Mouse (Mus musculus) liver, embryonic 16.5 days (tissue): ENCODE measurements at regions not wholly inside any gene's neighbourhood (a gene's known extent, or its start where the extent isn't known, plus 50 kb on each side); places are given as distances from the start of the nearest gene placed in this dataset.

Experiments
- ATAC-seq: fragments of 200-750 bp; cut with Nextera tagmentation; 2 replicates; pipeline ENCODE4 v1.8.0; 2017; ENCODE audit warnings: low read depth, mild to moderate bottlenecking, moderate number of reproducible peaks, moderate library complexity
- H3K27ac ChIP-seq: fragments of 300-500 bp; sonication (generic); 2 replicates; pipeline ENCODE4 v1.5.1; 2014; ENCODE audit warnings: mild to moderate bottlenecking, low read length
- H3K27me3 ChIP-seq: fragments of 300-500 bp; sonication (generic); 2 replicates; pipeline ENCODE4 v1.6.1; 2014; ENCODE audit warnings: low read depth, low read length, mixed read lengths; ENCODE audit not compliant: control insufficient read depth, insufficient read depth
- H3K36me3 ChIP-seq: fragments of 300-500 bp; sonication (generic); 2 replicates; pipeline ENCODE4 v1.6.1; 2014; ENCODE audit warnings: mild to moderate bottlenecking; ENCODE audit not compliant: control insufficient read depth, insufficient read depth
- H3K4me1 ChIP-seq: fragments of 300-500 bp; sonication (generic); 2 replicates; pipeline ENCODE4 v1.6.1; 2014; ENCODE audit warnings: low read depth, low read length, mixed read lengths; ENCODE audit not compliant: control insufficient read depth
- H3K4me2 ChIP-seq: fragments of 300-500 bp; sonication (generic); 2 replicates; pipeline ENCODE4 v1.6.1; 2014; ENCODE audit warnings: low read depth, low read length, mixed read lengths
- H3K4me3 ChIP-seq: fragments of 300-500 bp; sonication (generic); 2 replicates; pipeline ENCODE4 v1.5.1; 2014; ENCODE audit warnings: low read depth, mild to moderate bottlenecking, low read length
- H3K9ac ChIP-seq: fragments of 300-500 bp; sonication (generic); 2 replicates; pipeline ENCODE4 v1.6.1; 2014; ENCODE audit warnings: low read depth, low read length
- H3K9me3 ChIP-seq: fragments of 300-500 bp; sonication (generic); replicated peaks from 2 replicates; pipeline ENCODE4 v1.6.1; 2016; ENCODE audit warnings: low read length; ENCODE audit not compliant: control insufficient read depth
- WGBS: fragments of 180-500 bp; shearing (Covaris S2); extraction: QIAGEN DNeasy Blood & Tissue Kit; methylation state at CpG from one replicate; pipeline ENCODE4 v1.1.7; 2014; ENCODE audit not compliant: insufficient replicate concordance; 5-methylcytosine and 5-hydroxymethylcytosine counted together

DNA sequence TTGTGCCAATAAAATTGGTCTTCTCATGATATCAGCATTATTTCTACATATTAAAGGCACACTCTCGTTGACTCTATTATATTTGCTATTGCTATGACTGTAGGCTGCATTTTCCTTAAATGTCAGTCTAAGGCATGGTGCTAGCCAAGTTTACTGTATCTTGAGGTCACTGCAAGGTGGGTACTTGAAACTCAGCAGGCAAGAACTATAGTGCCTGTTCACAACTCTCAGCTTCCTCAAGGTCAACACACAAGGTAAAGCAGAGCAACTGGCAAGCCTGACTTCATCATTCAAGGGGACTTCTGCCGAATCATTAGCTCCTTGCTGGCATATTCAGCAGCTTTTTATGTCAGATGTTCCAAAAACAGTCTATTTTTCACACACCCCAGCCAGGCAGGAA lies 667.1 kb upstream of the B3galt2 start:
- Histone ChIP-seq H3K27me3 (no peaks in the 10 kb centered on the region), H3K27ac (no peak overlapping the region), H3K4me3 (no peak overlapping the region), H3K36me3 (no peaks in the 10 kb centered on the region), H3K4me1 (no peaks in the 10 kb centered on the region), H3K9ac (no peak overlapping the region), H3K4me2 (no peak overlapping the region), H3K9me3 (no peaks in the 10 kb centered on the region)
- ATAC-seq, result no peak
- 45% methylated on average over 2 of the region's 2 CpGs for WGBS

DNA sequence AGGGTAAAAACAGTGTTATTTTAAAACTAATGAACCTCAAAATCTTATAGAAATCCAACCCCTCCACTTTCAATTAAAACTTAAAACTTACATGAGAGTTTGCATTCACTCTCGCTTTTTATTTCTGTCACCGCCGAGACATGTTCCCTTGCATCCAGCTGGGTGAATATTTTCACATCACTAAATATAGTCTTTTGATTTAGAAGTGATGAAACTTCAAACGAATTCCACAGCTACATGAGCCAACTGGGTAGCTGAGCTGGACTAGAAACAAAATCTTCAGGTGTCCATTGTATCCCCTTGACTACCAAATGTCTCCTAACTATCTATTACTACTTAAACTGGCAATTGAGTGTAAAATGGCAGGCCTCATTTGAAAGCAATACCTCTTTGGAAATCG lies 657.5 kb upstream of the B3galt2 start:
- ATAC-seq, result no peak
- Histone ChIP-seq H3K4me2 (no peak overlapping the region), H3K27ac (no peak overlapping the region), H3K9ac (no peak overlapping the region), H3K4me1 (no peaks in the 10 kb centered on the region), H3K9me3 (no peaks in the 10 kb centered on the region), H3K36me3 (no peaks in the 10 kb centered on the region), H3K4me3 (no peak overlapping the region), H3K27me3 (no peaks in the 10 kb centered on the region)
- 57% methylated on average over 5 of the region's 5 CpGs for WGBS

DNA sequence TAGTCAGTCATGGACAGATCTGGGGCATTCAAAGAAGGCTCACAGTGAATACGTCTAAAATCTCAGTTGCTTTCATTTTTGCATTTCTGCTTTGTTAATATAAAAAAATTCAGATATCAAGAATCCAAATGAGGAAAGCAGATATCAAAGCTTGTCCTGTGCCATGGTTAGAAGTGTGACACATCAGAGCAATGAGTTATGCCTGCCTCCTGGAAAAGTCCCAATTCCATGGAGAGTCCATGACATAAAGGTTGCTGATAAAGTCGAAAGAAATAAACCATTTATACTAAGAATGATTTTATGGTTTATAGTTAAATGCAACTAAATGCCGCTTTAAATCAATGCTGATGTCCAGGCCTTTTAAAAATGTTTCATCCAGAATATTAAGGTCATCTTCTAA lies 656.8 kb upstream of the B3galt2 start:
- no peak for ATAC-seq
- H3K27ac ChIP-seq, result no peak overlapping the region
- WGBS, result 54% methylated on average over 3 of the region's 3 CpGs
- no peaks in the 10 kb centered on the region for H3K4me1 ChIP-seq
- no peak overlapping the region for H3K9ac ChIP-seq
- H3K27me3 ChIP-seq, result no peaks in the 10 kb centered on the region
- H3K9me3 ChIP-seq, result no peaks in the 10 kb centered on the region
- no peak overlapping the region for H3K4me3 ChIP-seq
- no peak overlapping the region for H3K4me2 ChIP-seq
- no peaks in the 10 kb centered on the region for H3K36me3 ChIP-seq

DNA sequence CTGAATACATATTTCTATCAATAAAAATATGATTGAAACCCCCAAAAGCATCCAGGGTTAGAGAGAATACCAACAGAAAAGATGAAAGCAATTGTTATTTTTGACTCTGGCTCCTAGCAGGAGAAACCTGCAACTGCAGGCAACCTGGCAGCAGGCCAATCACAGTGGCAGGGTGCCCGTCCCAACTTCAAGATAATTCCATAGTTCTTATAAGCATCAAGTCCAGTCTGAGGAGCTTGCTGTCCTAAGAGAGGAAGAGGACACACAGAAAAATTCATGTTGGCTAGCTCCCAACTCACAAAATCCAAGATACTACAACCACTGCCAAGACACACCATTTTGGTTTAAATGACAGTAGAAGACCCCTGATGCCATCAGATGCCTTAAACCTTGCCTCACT lies 654.9 kb upstream of the B3galt2 start:
- WGBS, result 48% methylated on average over 1 of the region's 1 CpGs
- no peak overlapping the region for H3K4me2 ChIP-seq
- H3K36me3 ChIP-seq, result no peaks in the 10 kb centered on the region
- no peak overlapping the region for H3K27ac ChIP-seq
- H3K9ac ChIP-seq, result no peak overlapping the region
- no peak for ATAC-seq
- H3K4me3 ChIP-seq, result no peak overlapping the region
- no peaks in the 10 kb centered on the region for H3K4me1 ChIP-seq
- H3K9me3 ChIP-seq, result no peaks in the 10 kb centered on the region
- no peaks in the 10 kb centered on the region for H3K27me3 ChIP-seq

GRCm38 (mm10) chr1:143000216-143000615 lies 640.2 kb upstream of the B3galt2 start:
- WGBS, result 11% methylated on average over 1 of the region's 1 CpGs
- no peak for ATAC-seq

DNA sequence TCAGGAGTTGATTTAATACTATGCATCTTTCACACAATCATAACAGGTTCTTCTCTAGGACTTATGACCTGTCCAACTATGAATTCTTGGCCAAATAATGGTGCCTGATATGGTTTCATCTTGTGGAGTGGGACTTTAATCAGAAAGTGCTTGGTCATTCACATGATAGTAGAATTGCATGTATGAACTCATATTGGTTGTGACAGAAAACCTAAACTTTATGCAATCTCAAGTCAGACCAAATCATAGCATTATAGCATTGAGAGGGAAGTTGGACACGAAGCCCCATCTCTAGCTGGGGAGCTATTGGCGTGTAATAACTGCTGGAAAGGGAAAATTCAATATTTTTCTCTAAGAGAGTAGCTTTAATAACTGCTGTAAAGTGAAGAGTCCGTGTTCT lies 639.4 kb upstream of the B3galt2 start:
- no peak overlapping the region for H3K9ac ChIP-seq
- no peak for ATAC-seq
- H3K4me1 ChIP-seq, result no peaks in the 10 kb centered on the region
- H3K27me3 ChIP-seq, result no peaks in the 10 kb centered on the region
- no peaks in the 10 kb centered on the region for H3K36me3 ChIP-seq
- no peak overlapping the region for H3K27ac ChIP-seq
- H3K4me2 ChIP-seq, result no peak overlapping the region
- no peaks in the 10 kb centered on the region for H3K9me3 ChIP-seq
- WGBS, result 50% methylated on average over 3 of the region's 3 CpGs
- no peak overlapping the region for H3K4me3 ChIP-seq

More at GRCm38 (mm10) chr1:143000216-143000615, 640.2 kb upstream of the B3galt2 start:
- no peaks in the 10 kb centered on the region for H3K27me3 ChIP-seq
- no peak overlapping the region for H3K27ac ChIP-seq
- no peak overlapping the region for H3K4me3 ChIP-seq
- H3K9ac ChIP-seq, result no peak overlapping the region
- H3K9me3 ChIP-seq, result no peaks in the 10 kb centered on the region
- H3K4me2 ChIP-seq, result no peak overlapping the region
- H3K4me1 ChIP-seq, result no peaks in the 10 kb centered on the region
- H3K36me3 ChIP-seq, result no peaks in the 10 kb centered on the region

GRCm38 (mm10) chr1:143006045-143006444 lies 634.4 kb upstream of the B3galt2 start:
- no peak overlapping the region for H3K4me3 ChIP-seq
- no peak overlapping the region for H3K27ac ChIP-seq
- no peak for ATAC-seq
- no peak overlapping the region for H3K9ac ChIP-seq
- H3K27me3 ChIP-seq, result no peaks in the 10 kb centered on the region
- no peak overlapping the region for H3K4me2 ChIP-seq
- H3K36me3 ChIP-seq, result no peaks in the 10 kb centered on the region
- H3K9me3 ChIP-seq, result no peaks in the 10 kb centered on the region
- H3K4me1 ChIP-seq, result no peaks in the 10 kb centered on the region
- WGBS, result 58% methylated on average over 3 of the region's 3 CpGs

GRCm38 (mm10) chr1:143019982-143020381 lies 620.5 kb upstream of the B3galt2 start:
- no peaks in the 10 kb centered on the region for H3K4me1 ChIP-seq
- H3K4me2 ChIP-seq, result no peak overlapping the region
- ATAC-seq, result no peak
- H3K27ac ChIP-seq, result no peak overlapping the region
- H3K4me3 ChIP-seq, result no peak overlapping the region
- no peaks in the 10 kb centered on the region for H3K9me3 ChIP-seq
- no peaks in the 10 kb centered on the region for H3K36me3 ChIP-seq
- no peaks in the 10 kb centered on the region for H3K27me3 ChIP-seq
- no peak overlapping the region for H3K9ac ChIP-seq
- 60% methylated on average over 2 of the region's 2 CpGs for WGBS

GRCm38 (mm10) chr1:143053161-143053560 lies 587.3 kb upstream of the B3galt2 start:
- no peak overlapping the region for H3K9ac ChIP-seq
- H3K4me3 ChIP-seq, result no peak overlapping the region
- H3K27ac ChIP-seq, result no peak overlapping the region
- no peaks in the 10 kb centered on the region for H3K9me3 ChIP-seq
- H3K4me1 ChIP-seq, result no peaks in the 10 kb centered on the region
- H3K27me3 ChIP-seq, result no peaks in the 10 kb centered on the region
- no peaks in the 10 kb centered on the region for H3K36me3 ChIP-seq
- no peak for ATAC-seq
- WGBS, result 40% methylated on average over 2 of the region's 2 CpGs
- H3K4me2 ChIP-seq, result no peak overlapping the region

DNA sequence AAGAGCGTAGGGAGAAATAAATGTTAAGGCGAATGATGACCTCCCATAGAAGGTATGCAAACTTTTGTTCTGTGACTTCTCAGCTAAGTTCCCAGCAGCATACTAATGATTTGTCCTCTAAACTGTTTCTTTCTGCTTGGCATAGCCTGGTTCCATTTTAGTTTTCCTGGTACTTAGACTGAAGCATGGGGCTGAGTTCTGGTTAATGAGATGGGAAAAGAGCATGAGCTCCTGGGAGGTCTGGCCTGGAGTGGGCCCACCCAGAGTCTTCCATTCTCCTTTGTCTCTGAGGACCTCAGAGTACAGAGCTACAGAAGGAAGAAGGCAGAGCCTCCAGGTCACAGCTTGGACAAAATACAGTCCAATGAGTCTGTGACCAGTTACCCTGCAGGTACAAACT lies 586.9 kb upstream of the B3galt2 start:
- ATAC-seq, result no peak
- H3K9me3 ChIP-seq, result no peaks in the 10 kb centered on the region
- H3K27me3 ChIP-seq, result no peaks in the 10 kb centered on the region
- no peak overlapping the region for H3K9ac ChIP-seq
- H3K4me1 ChIP-seq, result no peaks in the 10 kb centered on the region
- H3K27ac ChIP-seq, result no peak overlapping the region
- H3K4me3 ChIP-seq, result no peak overlapping the region
- H3K4me2 ChIP-seq, result no peak overlapping the region
- WGBS, result 79% methylated on average over 2 of the region's 2 CpGs
- H3K36me3 ChIP-seq, result no peaks in the 10 kb centered on the region
